Mouse (Mus musculus) cerebellum, adult 11 months (tissue): ENCODE measurements around the gene Sec61a1.
A peak's percentile ranks its signal among the peaks of the same experiment; 100 is the strongest.

Experiments
- DNase-seq: peaks from one replicate; pipeline ENCODE4 v3.0.0; 2022

Sec61a1 gene

DNA sequence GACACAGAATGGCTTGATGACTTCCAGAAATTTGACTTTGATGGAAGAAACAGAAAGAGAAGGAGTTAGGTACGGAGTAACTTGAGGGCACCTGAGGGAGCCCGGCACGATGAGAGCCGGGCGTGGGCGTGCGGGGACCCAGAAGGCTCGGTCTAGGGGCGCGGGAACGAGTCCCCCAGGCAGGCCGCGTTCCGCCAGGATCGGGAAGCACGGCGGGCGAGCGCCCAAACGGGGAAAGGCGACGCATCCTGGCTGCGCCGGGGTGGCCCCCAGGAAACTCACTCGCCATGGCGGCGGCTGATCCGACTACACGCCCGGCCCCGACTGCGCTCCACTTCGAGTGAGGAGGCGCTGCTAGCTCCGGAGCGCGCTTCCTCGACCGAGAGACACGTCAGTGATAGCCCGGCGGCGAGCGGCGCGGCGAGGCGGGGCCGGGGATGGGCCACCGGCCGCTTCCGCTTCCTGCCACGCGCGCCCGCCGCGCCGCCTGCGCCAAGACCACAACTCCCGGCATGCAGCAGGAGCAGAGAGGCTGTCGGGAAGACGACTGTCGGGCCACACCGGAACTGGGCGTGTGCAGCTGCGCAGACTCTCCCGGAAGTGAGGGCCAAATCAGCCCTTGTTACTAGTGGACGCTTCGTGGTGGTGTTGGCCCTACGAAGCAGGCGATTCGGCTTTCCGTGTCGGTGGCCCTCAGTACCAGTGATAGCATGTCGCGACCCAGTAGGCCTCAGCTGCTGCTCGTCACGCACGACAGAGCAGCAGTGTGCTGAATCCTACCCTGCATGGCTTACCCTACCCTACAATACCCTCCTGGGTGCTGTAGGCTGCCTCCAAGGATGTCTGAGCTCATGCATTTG, at the start of gene Sec61a1:
Sec61a1 (minus strand) TSS at position 502 of the 860 bp plus-strand sequence.
- DNase-seq, result peak; percentile 92

DNA sequence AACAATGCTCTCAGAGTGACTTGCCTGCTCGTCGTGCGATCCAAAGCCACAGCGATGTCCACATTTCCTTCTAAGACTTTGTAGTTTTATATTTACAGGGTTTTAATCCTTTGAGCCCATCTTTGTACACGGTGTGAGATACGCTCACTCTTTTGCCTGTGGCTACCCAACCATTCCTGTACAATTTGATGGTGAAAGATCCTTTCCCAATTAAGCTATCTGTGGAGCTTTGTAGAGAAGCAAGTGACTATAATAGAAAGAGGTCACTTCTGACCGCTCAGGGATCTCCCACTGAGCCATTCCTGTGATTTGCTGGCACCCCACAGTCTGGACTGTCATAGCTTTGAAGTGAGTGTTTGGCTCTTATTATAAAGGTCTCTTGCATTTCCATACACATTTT, 48.0 kb upstream of the Sec61a1 start:
- DNase-seq, result no peak

DNA sequence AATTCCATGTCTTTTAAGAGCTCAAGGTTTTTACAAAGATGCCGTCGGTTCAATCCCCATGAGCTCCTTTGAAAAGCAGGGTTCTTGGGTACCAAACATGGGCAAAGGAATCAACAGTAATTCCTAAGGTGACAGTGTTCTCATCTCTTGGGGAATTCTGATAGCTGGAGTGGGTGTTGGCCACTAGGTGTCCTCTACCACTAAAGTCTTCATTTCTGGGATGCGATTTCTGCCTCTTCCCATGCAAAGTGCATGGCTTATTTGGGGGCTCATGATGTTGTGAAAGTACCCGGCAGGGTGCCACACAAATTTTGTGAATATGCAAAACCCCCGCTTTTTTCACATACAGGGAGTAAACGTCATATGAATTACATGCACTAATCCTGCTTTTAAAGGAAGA, 46.3 kb upstream of the Sec61a1 start:
- DNase-seq, result peak; percentile 35

DNA sequence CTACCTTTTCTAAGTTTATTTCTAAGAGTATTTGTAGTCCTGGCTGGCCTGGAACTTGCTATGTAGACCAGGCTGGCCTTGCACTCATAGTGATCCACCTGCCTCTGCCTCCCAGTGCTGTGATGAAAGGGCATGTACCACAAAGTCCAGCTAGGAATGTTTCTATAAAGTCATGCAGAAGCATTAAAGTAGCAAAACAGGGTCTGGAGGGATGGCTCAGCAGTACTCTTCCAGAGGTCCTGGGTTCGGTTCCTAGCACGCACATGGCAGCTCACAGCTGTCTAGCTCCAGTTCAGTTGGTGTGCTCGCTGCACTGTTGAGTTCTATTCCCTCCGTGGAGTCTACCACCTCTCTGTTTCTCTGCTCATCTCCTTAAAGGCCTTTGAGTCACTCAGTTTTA, 41.5 kb upstream of the Sec61a1 start:
- DNase-seq, result no peak

DNA sequence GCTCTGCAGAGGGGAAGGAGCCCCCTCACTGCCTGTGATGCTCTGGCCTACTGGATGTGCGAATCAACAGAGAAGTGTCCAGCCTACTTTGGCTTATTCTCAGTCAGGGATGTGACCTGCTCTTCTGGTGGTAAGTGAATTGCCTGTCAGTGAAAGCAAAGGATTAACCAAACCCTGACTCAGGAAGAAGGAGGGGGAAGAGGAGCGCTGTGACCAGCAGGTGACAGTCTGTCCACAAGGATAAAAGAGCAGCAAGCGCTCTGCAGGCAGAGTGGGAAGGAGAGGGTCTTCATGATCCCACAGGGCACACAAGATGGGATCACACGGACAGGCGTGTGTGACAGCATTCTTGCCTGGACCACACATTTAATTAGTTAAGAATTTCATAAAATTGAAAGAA, 41.0 kb upstream of the Sec61a1 start:
- DNase-seq, result peak; percentile 35

DNA sequence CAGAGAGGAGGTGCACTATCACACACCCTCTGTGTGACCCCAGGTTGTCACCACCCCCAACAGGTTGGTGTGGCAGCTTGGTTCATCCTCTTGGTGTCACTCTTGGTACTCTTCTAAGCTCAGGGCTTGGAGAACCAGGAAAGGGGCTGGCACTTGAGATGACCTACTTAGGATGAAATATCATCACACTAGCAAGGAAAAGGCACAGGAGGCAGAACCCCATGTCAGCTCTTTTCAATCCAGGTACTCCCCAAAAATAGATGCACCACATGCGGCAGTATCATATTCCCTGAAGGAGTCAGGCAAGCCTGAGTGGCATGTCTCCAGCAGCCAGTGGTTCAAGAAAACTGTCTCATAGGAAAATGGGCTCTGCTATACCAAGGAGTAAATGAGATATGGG, 39.4 kb upstream of the Sec61a1 start:
- DNase-seq, result peak; percentile 70

DNA sequence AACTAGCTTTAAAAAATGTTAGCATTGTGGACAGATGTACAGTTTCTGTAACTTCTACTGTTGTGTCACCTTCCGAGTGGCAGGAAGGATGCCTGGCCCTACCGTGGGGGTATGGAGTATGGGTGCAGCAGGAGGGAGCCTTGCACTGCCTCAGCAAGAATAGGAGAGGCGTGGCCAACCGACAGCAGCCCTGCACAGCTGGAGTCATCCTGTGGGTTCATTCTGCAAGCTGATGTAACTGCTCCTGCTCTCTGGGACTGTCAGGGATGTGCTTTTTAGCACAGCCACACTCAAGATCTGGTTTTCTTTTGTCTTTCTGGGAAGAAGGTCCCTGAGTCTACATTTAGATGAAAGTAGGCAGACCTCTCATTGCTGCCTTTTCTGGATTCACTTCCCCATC, 38.8 kb upstream of the Sec61a1 start:
- no peak for DNase-seq

DNA sequence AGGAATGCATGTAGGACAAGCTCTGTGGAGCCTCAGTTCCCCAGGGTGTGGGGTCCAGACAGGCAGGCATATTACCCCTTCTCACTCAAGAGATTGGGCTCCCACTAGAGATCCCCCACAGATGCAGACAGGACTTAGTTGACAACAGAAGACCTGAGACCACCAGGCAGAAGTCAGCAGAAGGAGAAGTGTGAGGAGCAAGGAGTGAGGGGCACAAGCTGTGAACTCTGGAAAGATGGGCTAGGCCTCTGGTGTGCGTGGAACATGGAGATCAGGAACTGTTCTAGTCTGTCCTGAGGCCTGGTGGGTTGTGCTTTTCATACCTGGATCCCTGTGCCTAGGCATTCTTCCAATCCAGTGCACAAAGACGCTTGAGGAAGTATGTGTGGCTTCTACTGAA, 31.2 kb upstream of the Sec61a1 start:
- DNase-seq, result no peak

DNA sequence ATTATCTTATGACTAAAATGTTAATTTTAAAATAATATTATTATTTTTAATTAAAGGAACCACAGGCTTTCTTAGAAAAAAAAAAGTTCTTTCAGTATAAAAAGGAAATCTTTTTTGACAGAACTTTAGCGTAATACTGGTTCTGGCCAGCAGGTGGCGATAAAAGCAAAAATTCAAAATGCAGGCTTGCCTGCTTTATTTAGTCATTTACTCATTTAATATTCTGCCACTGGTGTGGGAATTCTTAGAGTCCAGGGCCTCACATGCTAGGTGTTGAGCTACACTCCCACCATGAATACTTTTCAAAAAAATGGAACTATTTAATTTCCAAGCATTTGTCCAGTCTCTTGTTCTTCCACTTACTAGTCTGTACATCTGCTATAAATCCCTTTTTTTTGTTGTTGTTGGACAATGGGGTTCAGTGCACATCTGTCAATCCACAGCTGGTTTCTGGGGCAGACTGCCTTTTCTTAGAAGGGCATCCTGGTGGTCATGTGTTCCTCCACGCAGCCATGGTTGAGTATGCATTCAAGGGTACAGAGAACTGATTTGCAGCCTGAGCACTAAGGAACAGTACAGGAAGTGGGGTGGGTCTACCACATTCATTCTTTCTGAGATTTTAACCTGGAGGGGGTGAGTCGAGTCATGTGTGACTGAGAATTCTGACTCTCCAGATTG, 30.6 kb upstream of the Sec61a1 start:
- DNase-seq, result peak; percentile 49

DNA sequence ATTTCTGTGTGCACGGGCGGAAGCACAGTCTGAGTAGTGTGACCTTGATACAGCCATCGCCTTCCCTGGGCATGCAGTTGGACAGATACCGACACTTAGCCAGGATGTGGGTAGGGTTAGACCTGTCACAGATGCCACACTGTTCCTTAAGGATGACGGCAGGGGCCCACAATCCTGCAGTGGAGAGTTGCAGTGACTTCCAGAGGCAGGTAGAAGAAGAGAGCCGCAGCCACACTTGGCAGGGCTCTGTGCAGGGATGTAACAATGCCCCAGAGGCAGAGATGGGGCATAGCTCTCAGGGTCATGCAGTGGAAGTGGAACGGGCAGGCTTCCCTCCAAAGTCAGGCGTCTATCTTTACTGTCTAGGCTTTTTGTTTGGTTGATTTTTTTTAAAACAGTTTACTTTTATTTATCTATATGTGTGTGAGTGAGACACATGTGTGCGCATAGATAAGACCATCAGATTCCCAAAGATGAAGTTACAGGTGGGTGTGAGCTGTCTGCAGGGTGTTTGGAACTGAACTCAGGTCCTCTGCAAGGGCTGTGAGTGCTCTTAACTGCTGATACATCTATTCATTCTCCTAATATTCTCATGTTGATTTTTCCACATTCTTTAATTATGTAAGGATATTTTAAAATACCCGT, 29.8 kb upstream of the Sec61a1 start:
- no peak for DNase-seq

DNA sequence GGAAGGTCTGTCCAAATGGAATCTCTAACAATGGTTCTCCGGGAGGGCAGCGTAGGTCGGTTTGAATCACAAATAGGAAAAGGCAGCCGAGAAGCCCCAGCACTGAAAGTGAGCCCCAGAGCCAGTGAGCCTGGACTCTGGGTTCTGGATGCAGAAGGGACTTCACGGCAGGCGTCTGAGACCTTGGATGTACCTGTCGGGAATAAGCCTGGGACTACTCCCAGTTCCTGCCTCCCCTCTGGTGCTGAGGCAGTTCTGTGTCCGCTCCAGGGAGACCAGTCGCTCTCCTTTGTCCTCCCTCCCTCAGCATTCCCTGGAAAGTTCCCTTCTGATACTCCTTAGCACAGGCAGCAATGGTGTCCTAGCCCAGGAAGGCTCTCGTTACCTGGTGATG, 26.7 kb upstream of the Sec61a1 start:
- no peak for DNase-seq

DNA sequence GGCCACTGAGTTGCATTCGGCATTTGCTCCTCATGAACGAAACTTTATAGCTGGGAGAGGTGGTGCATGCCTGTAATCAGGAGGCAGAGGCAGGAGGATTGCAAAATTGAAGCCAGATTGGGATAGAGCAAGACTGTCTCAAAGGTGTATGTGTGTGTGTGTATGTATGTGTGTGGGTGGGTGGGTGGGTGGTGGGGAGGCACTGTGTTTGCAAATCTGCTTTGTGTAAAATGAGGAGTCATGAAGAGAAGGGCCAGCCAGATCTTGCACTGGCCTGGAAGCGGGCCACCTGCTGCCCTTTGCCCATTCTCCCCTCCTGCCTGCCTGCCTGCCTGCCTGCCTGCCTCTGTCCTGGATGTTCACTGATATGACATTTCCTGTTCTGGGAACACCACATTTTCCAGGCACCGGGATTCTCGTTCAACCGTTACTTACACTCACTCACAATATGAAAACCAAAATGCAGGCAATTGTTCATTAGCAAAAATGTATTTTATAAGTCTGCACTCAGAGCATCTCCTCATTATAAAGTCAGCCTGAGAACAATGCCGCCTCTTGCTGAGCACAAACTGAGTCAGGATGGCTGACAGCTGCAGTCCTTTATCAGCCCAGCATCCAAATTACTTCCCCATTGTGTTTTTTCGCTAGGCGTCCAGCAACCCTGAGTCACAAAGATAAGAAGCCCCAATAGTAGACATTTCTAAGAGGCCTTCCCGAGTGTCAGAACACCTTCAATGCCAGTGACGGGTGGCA, 26.1 kb upstream of the Sec61a1 start:
- DNase-seq, result no peak

DNA sequence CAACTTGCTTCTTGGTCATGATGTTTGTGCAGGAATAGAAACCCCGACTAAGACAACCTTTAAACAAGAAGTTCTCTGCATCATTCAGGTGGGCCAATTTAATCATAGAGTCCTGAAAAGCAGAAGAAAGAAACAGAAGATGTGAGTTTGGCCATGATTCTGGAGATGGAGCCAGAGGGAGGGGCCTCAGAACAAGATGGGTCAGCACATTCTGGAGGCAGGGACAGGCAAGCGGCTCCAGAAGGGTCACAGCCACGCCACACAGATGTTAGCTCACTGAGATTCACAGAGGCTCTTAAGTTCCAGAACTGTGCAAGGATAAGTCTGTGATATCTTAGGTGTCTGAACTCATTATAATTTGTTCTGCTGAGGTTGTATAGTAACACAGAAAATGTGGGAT, 25.5 kb upstream of the Sec61a1 start:
- DNase-seq, result no peak

DNA sequence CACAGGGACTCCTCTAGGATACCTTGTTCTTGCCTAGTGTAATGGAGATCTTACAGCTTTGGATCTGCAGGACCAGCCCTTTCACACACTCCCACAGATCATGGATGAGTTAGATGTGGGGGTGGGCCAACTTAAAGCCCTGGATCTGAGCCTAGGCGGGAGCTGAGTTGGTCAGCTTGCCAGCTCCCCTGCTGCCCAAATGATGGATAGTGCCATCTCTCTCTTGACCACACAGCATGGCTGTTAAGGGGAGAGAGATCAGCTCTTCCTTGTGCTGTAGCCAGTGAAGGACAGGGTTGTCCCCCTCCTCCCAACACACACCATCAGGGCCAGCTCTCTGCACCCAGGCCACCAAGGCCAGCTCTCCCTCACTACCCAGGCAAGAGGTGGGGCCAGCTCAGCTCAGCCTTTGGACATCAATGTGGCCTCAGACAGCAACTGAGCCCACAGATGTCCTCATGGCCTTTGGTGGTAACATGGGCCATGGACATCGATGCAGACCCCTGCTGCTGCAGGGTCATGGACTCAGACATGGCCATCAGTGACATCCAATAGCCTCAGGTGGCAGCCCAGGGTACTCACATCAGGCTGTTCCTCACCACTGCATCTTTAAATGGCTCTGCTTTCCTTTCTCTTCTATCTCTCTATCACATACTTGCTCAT, 21.5 kb upstream of the Sec61a1 start:
- DNase-seq, result no peak

DNA sequence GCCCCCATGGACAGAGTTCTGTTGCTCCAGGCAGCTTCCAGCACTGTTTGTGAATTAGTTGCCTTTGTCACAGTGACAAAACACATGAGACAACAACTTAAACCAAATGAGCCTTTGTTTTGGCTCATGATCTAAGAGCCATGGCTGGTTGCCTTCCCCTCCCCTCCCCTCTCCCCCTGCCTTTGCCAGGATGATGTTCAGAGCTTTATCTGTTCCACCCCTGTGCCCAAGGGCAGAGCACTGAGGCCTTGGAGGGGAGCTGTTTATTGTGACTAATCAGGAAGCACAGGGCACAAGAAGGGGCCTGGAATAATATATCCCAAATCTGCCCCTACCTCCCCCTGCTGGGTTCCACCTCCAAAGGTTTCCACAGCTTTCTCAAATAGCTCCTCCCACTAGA, 11.6 kb upstream of the Sec61a1 start:
- no peak for DNase-seq

DNA sequence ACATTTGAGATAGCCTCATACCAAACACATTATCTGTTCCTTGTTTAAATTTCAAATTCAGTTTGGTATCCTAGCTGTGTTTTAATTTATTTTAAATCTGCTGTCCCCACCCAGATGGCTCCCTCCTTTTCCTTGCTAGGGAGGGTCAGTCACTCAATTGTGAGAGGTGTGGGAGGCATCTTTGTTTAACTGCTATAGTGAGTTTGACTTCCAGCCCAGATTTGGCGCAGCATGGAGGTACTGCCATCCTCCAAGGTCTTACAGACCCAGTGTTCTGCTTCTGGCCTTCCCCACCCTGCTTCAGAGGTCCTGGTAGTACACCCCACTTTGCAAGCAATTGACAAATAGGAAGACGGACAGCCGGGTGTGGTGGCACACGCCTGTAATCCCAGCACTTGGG, 5.4 kb upstream of the Sec61a1 start:
- no peak for DNase-seq

DNA sequence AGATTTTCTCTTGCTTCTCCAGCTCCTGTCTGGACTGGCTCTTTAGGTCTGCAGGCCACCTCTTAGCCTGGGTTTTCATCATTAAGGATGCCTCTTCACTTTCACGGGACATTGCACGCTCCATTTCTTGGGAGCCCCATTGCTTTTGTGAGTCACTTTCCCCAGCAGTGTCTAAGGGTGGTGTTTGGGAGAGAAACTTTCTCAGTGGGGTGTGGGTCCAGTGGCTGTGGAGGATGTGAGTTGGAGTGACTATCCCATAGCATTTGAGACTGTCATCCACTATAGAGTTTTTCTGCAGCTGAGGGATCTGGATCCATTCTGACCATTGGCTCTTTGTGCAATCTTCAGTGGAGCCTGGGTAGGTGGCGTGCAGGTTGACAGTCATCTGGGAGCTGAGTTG, 4.7 kb upstream of the Sec61a1 start:
- DNase-seq, result no peak

DNA sequence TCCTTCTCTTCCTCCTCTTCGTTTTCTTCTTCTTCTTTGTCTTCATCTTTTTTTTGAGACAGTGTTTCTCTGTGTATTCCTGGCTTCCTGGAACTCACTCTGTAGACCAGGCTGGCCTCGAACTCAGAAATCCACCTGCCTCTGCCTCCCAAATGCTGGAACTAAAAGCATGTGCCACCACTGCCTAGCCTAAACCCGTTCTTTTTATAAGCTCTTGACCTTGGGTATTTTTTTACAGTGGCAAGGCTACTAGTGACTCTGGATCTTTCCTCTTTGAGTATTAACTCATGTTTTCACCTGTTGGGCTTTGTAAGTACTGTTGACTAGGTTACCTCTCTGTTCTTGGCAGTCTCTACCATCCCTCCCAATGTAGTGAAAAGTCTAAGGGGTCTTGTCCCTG, 4.3 kb upstream of the Sec61a1 start:
- DNase-seq, result no peak

DNA sequence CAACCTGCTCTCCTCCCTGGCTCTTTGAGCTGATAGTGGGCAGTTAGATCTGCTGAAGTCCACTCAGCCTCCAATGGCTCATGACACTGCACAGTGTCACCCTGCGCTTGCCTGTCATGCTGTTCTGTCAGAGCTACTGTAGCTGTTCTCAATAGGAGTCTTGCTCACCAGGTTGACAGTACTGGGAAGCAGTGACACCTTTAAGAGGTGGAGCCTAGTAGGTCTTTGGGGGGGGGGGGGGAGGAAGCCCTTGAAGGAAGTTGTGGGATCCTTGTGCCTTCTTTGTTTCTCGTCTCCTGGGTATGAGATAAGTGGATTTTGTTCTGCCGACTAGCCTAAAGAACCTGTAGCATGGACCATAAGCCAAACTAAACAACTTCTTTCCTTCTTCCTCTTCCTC, 3.9 kb upstream of the Sec61a1 start:
- DNase-seq, result no peak

DNA sequence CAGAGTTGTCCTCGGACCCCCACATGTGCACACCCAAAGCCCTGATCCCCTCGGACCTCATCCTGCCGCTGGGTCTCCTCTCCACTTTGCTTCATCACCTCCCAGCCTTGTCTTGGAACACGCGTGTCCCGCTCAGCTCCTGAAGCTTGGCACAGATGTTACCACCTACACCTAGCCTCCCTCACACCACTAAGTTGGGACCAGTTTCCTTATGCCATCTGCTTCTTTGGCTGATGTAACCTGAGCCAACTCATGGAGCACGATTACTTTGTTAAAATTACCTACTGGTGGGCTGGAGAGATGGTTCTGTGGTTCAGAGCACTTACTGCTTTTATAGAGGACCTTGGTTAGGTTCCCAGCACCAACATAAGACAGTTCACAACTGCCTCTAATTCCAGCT, 3.1 kb upstream of the Sec61a1 start:
- DNase-seq, result no peak

DNA sequence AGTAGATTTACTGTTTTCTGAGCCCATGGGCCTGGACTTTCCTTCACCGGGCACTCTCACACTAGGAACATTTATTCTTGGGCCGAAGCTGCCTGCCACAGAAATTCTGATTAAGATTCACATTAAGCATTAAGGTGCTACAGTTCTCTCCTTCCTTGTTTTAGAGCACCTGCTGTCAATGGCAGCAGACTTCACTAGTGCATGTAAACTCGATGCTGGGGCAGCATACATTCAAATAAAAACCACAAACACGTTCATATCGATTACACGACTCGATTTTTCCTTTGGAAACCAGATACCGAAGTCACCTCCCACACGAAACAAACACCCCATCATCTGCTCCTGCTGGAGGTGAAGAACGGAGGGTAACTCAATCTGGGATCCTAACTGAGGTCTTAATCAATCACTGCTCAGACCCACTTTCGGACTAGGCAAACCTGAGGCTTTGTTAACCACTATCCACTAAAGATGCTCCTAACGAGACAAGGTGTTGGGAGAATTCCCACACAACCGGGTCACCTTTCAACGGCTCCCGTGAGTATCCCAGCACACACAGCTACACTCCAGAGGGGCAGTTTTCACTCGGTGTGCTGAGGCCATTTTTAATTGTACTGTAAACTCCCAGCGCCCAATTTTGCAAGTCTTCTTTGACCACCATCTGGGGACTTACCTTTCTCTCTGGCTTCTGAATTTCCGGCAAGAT, 853 bp downstream of the Sec61a1 start:
- DNase-seq, result no peak

DNA sequence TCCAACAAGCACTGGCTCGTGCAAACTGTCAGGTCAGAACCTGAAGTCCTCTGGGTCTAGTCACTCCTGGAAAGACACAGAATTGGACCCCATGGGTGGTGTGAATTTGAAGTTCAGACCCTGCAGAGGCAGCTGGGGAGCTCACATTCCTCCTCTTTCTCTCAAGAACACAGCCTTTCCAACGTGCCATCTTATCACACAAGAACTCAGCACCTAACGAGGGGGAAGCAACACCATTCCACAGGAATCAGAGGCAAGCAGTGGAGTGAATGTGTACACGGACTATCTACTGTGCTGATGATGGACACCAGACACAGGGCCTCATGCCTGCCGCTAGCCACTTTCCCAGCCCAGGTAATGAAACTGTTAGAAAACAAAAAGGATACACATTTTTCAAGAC, 2.0 kb downstream of the Sec61a1 start:
- DNase-seq, result no peak
